Mouse (Mus musculus): ENCODE results near the gene A630001G21Rik.

- TF ChIP-seq CTCF (IDR thresholded peaks at IDR 0.05; ENCODE audit: low read depth) (no peak), EP300 (IDR thresholded peaks at IDR 0.05; ENCODE audit: low read depth) (no peak)
Measured at GRCm38 (mm10) chr1:85809256-85809655, 30.8 kb upstream of the A630001G21Rik start.
